ENCODE assay signal across 8 mouse cellular contexts in genomic region chr2:57237026-57237425, GRCm38 (mm10). TPM values are rescaled to one million over a fixed set of nuclear protein-coding genes. Genes with fewer than 3 reads are reported as not detected.
DNase-seq lines count a peak whose midpoint lies in the region; ATAC-seq and TF ChIP-seq lines count a peak whose summit lies in the region.

No protein-coding gene starts in this region.

- H3K36me3 ChIP-seq in kidney, postnatal 0 days (ENCODE audit: insufficient read depth, low read length) = no peaks in the 10 kb centered on the region
- H3K36me3 ChIP-seq in embryonic facial prominence, embryonic 12.5 days = no peaks in the 10 kb centered on the region
- H3K36me3 ChIP-seq in intestine, embryonic 14.5 days (ENCODE audit: control insufficient read depth, insufficient read depth, low read length) = no peaks in the 10 kb centered on the region
- no peaks in the 10 kb centered on the region for H3K36me3 ChIP-seq in midbrain, postnatal 0 days (ENCODE audit: insufficient read depth, low read length)

- 0 out of 2 replicates have a peak overlapping the region, but pooled peaks have one; percentile 89 for H3K27ac ChIP-seq in kidney, postnatal 0 days
- H3K27ac ChIP-seq in embryonic facial prominence, embryonic 12.5 days = no peak overlapping the region
- no peak overlapping the region for H3K27ac ChIP-seq in intestine, embryonic 14.5 days (ENCODE audit: low read depth)
- H3K27ac ChIP-seq in midbrain, postnatal 0 days (ENCODE audit: low read depth, low read length) = no peak overlapping the region

- no peak for ATAC-seq in kidney, postnatal 0 days (replicated peaks; ENCODE audit: low FRiP score, low read depth)
- ATAC-seq in embryonic facial prominence, embryonic 12.5 days (ENCODE audit: insufficient number of reproducible peaks, insufficient read depth, low FRiP score, low TSS enrichment) = no peak
- ATAC-seq in intestine, embryonic 14.5 days (replicated peaks; ENCODE audit: low FRiP score, low TSS enrichment, low read depth) = no peak
- ATAC-seq in midbrain, postnatal 0 days (ENCODE audit: low FRiP score) = no peak

- H3K9me3 ChIP-seq in kidney, postnatal 0 days (replicated peaks; ENCODE audit: low read length) = no peaks in the 10 kb centered on the region
- no peaks in the 10 kb centered on the region for H3K9me3 ChIP-seq in embryonic facial prominence, embryonic 12.5 days
- no peaks in the 10 kb centered on the region for H3K9me3 ChIP-seq in intestine, embryonic 14.5 days (ENCODE audit: control insufficient read depth, low read length)
- H3K9me3 ChIP-seq in midbrain, postnatal 0 days (ENCODE audit: low read length) = no peaks in the 10 kb centered on the region

- H3K4me3 ChIP-seq in kidney, postnatal 0 days (replicated peaks; ENCODE audit: low read depth, low read length) = peak overlapping the region; percentile 78; the same call in 1 of the 2 replicates
- peak overlapping the region; percentile 70; the same call in 1 of the 2 replicates for H3K4me3 ChIP-seq in embryonic facial prominence, embryonic 12.5 days
- peak overlapping the region; percentile 75; the same call in 1 of the 2 replicates for H3K4me3 ChIP-seq in intestine, embryonic 14.5 days (ENCODE audit: low read depth, low read length)
- peak overlapping the region; percentile 70 for H3K4me3 ChIP-seq in midbrain, postnatal 0 days (ENCODE audit: low read depth, low read length)

- 40% methylated on average over 6 of the region's 6 CpGs for WGBS in kidney, postnatal 0 days
- 40% methylated on average over 6 of the region's 6 CpGs for WGBS in embryonic facial prominence, embryonic 12.5 days
- 37% methylated on average over 6 of the region's 6 CpGs for WGBS in intestine, embryonic 14.5 days
- WGBS in midbrain, postnatal 0 days = 32% methylated on average over 6 of the region's 6 CpGs

- TF ChIP-seq CTCF in kidney, postnatal 0 days (IDR thresholded peaks at IDR 0.05; ENCODE audit: low read depth) = no peak
- no peak for TF ChIP-seq CTCF in midbrain, postnatal 0 days (IDR thresholded peaks at IDR 0.05)

- DNase-seq in kidney, postnatal 0 days (ENCODE audit: low spot score) = no peak
- DNase-seq in kidney, adult 11 months = no peak
- no peak for DNase-seq in intestine, embryonic 14.5 days (ENCODE audit: low spot score)
- DNase-seq in midbrain, postnatal 0 days (ENCODE audit: low spot score) = no peak
- no peak for DNase-seq in left cerebral cortex, adult 18-20 months (ENCODE audit: low spot score in 2 of 2)
- DNase-seq in retina, postnatal 1 day = no peak
- DNase-seq in left cerebral cortex, adult 11 months (ENCODE audit: low spot score) = no peak

- H3K4me1 ChIP-seq in kidney, postnatal 0 days (replicated peaks; ENCODE audit: insufficient read depth, low read length) = peaks cover 7% of the 10 kb centered on the region; the same call in 1 of the 2 replicates
- H3K4me1 ChIP-seq in embryonic facial prominence, embryonic 12.5 days = peaks cover 7% of the 10 kb centered on the region; the same call in 1 of the 2 replicates
- peaks cover 2% of the 10 kb centered on the region; the same call in 1 of the 2 replicates for H3K4me1 ChIP-seq in intestine, embryonic 14.5 days (replicated peaks; ENCODE audit: control insufficient read depth, insufficient read depth, low read length)
- H3K4me1 ChIP-seq in midbrain, postnatal 0 days (ENCODE audit: insufficient read depth, low read length) = no peaks in the 10 kb centered on the region

- H3K27me3 ChIP-seq in kidney, postnatal 0 days (ENCODE audit: insufficient read depth, low read length) = no peaks in the 10 kb centered on the region
- no peaks in the 10 kb centered on the region for H3K27me3 ChIP-seq in embryonic facial prominence, embryonic 12.5 days
- no peaks in the 10 kb centered on the region for H3K27me3 ChIP-seq in intestine, embryonic 14.5 days (replicated peaks; ENCODE audit: control insufficient read depth, insufficient read depth, low read length)
- no peaks in the 10 kb centered on the region; the same call in 1 of the 2 replicates for H3K27me3 ChIP-seq in midbrain, postnatal 0 days (ENCODE audit: insufficient read depth, low read length)

- peak overlapping the region; percentile 97 for H3K4me2 ChIP-seq in kidney, postnatal 0 days (ENCODE audit: low read length)
- peak overlapping the region; percentile 74 for H3K4me2 ChIP-seq in embryonic facial prominence, embryonic 12.5 days (replicated peaks)
- peak overlapping the region; percentile 96 for H3K4me2 ChIP-seq in intestine, embryonic 14.5 days (ENCODE audit: low read length)
- peak overlapping the region; percentile 97 for H3K4me2 ChIP-seq in midbrain, postnatal 0 days (ENCODE audit: low read depth, low read length, poor library complexity, severe bottlenecking)

- no peak overlapping the region for H3K9ac ChIP-seq in kidney, postnatal 0 days (ENCODE audit: low read depth, low read length)
- H3K9ac ChIP-seq in embryonic facial prominence, embryonic 12.5 days = no peak overlapping the region
- peak overlapping the region; percentile 78 for H3K9ac ChIP-seq in intestine, embryonic 14.5 days (ENCODE audit: low read length)
- H3K9ac ChIP-seq in midbrain, postnatal 0 days (replicated peaks; ENCODE audit: low read length, poor library complexity, severe bottlenecking) = no peak overlapping the region

RNA-seq across cellular contexts. Expression of gene Gpd2, which starts 0.4 kb away (rescaled TPM):
- polyA plus RNA-seq in kidney, postnatal 0 days (2015; fragmentation: Nextera tagmentation; extraction: Ambion mirVana) = 11.9 and 15.4 TPM in 2 replicates
- polyA plus RNA-seq in embryonic facial prominence, embryonic 12.5 days (2016; fragmentation: Nextera tagmentation; extraction: Ambion mirVana) = 17.9 and 18.3 TPM in 2 replicates
- 21.8 and 24.7 TPM in 2 replicates for polyA plus RNA-seq in intestine, embryonic 14.5 days (2014; fragmentation: Nextera tagmentation; extraction: Ambion mirVana)
- 31.1 and 36.4 TPM in 2 replicates for total RNA-seq in midbrain, postnatal 0 days (2014; rRNA removed)
- polyA plus RNA-seq in midbrain, postnatal 0 days (2015; fragmentation: Nextera tagmentation; extraction: Ambion mirVana) = 31.9 and 33.0 TPM in 2 replicates
- 10 to 100 TPM; 88.3 to 91.8 TPM for total RNA-seq in left cerebral cortex, adult 18-20 months (2021)
